Mouse (Mus musculus) c-Kit-positive CD71-positive TER-119-negative erythroid progenitor cells, embryonic 14.5 days (primary cell): ENCODE results near the gene Gm49405.
"Not testable (repeated sequence)": the region's sequence is repeated elsewhere in the genome, so short reads cannot be mapped to it uniquely, and the experiment has no call there.

ENCODE experiments used
- DNase-seq: peaks from one replicate; pipeline ENCODE4 v3.0.0-alpha.2; 2013; ENCODE audit warnings: low read depth

The Gm49405 gene

DNA sequence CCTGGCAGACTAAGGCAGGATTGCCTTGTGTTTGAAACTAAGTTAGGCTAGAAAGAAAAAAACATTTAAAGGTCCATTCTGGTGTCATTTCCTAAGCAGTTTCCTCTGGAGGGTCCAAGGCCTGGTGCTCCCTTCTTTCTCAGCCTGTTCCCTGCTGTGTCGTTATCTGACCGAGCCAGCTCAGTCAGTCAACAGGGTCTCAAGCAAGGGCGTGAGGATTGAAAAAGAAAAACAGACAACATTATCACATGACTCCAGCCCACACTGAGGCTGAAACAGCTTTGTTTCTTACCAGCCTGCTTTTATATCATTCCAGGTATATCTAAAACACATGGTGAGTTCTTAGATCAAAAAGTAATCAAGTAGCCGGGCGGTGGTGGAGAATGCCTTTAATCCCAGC, 15.2 kb downstream of the Gm49405 start:
- peak; percentile 50 for DNase-seq

DNA sequence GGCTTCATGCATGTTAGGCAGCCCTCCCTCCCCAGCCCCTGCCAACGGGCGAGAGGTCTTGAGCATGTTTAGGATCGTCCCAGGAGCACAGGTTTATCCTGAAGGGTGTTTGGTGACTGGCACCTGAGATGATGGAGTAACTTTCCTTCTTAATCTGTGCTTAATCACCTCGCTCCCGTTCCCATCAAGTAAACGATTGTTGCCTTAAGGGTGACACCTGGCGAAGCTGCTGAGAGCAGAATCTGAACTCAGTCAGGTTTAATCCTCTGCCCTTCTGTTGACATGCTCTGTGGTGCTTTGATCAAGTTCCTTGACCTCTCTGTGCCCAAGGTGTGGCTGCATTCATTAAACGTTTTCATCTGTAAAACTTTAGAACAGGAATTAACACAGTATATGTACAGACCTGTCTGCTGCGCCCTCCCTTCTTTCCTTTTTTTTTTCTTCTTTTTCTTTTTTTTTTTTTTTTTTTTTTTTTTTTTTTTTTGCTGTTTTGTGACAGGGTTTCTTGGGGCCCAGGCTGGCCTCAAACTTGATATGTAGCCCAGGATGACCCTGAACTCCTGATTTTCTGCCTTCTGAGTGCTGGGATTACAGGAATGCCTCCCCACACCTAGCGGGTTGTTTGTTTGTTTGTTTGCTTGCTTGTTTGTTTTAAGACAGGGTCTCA, 17.6 kb downstream of the Gm49405 start:
- DNase-seq, result no peak

DNA sequence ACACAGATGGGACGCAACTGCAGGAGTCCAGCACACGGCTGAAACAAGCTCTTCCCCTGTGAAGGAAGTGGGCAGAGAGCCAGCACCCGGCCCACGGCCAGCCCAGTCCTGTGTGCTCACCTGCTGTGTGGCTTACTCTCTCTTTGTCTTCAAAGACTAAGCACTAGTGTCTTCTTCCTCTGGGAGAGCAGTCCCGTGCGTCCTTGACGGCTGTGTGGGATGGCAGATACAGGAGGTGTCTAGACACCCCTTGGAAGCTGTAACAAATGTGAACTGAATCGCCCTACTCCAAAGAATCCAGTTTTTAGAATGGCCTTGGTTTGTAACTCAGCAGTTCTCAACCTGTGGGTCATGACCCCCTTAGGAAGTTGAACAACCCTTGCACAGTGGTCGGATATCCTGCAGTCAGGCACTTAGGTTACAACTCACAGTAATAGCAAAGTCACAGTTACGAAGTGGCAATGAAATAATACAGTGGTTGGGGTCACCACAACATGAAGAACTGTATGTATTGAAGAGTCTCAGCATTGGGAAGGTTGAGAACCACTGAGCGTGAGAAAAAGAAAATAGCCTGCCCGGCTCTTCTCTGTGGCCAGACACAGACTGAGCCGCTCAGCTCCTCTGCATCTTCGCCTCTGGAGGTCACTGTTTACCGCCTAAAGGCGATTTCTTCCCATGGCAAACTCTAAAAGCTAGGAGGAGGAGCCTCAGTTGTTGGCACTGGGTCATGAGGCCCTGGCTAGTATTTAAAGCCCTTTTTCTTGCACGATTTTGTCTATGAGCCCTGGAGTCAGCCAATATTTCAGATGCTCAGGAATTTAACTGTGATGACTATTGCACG, 18.5 kb downstream of the Gm49405 start:
- DNase-seq, result peak; percentile 74

DNA sequence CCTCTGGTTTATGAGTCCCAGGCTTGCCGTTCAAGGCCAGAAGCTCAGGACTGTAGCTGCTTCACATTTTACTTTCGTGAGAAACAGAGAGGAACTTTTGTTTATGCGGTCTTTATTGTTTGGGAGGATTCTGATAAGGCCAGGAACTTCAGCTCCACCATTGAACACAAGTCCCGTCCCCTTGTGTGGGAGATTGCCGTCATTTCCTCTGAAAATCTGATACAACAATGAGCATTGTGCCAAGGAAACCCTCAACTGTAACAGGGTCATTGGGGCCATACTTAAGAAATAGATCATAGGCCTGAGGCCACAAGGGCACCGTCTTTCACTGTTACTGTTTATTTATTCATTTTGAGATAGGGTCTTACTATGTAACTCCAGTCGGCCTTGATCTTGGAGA, 22.8 kb downstream of the Gm49405 start:
- no peak for DNase-seq

DNA sequence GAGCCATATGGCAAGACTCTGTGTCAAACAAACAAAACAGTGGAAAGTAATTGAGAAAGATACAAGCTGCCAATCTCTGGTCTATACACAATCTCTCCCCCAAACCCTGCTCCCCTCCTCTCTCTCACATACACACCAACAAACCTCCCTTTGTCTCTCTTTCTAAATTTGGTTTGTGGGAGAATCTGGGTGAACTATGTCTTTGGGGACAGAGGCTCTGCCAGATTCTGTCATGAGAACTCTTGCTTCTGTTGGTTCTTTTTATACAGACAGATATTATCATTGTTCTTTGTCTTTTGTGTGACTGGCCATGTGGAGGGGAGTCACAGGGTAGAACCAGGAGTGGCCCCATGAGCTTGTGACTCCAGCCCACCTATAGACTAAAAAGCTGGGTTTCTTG, 27.1 kb downstream of the Gm49405 start:
- no peak for DNase-seq

DNA sequence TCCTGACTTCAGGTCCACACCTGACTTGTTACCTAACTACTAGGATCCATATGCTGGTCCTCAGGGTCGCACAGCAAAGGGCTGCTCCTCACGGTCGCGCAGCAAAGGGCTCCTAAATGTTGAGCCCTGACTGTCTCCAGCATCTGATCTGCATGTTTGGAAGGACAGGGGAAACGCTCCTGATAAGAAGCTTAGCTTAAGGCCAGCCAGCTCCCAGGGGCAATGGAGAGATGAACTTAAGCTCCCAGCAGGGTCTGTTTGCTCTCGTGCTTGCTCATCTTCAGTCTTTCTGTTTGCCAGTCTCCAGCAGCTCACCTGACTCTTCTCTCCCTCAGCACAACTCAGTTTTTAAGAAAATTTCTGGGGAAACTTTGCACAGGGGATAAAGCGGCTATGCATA, 32.2 kb downstream of the Gm49405 start:
- DNase-seq, result no peak

DNA sequence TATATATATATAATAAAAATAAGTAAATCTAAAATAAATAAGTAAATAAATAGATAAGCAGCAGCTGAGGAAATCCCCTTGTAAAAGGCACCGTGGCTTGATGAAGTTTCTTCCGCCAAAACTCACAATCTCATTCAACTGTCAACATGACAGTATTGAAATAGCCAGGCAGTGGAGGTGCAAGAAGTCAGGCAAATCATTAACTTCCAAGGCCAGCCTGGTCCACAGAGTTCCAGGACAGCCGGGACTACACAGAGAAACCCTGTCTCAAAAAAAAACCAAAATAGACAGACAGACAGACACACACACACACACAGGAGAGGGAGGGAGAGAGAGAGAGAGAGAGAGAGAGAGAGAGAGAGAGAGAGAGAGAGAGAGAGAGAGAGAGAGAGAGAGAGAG, 32.9 kb downstream of the Gm49405 start:
- no peak for DNase-seq

DNA sequence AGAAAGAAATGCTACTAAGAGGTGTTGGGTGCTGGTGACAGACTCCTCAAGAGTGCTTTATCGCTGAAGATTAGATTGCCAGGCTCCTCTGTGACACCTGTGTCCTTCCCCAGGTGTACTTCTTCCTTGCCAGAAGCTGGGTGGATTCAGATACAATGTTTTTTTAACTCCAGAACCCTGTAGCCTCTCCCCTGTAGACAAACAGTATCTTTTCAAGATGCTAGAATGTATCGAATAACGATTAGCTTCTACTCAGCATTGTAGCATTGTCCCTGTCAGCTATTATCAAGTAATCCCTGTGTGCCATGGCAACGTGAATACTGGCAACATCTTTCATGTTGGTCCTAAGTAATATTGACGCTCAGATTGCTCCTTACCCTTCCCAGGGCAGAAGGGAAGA, 33.3 kb downstream of the Gm49405 start:
- no peak for DNase-seq

DNA sequence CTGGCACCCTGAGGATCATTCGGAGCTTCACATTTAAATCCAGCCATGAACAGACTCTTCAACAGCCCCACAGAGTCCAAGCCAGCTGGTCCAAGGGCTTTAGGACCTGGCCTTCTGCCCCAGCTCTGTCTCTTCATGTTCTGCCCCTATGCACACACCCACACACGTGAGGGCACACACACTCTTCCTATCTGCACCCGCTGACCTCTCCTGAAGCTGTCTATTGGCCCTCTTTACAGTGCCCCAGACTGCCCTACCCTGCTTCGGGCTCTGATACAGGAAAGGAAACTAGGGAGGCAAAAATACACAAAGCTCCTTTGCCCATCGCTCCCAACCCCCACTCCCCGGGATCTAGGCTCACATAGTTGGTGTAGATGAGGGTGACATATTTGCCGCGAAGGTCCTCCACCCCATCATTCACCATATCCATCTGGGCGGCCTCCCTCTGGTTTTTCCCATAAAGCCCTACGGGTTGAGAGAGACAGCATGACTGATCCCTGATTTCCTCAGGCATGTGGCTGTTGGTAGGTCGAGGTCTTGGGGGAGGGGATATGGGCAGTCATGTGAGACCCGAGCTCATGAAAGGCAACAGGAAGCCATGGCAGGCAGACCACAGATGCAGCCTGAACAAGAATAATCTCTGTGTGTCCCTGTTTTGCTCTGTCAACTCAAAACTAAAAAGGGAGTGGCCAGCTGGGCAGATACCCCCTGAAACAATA, 36.1 kb downstream of the Gm49405 start:
- no peak for DNase-seq

DNA sequence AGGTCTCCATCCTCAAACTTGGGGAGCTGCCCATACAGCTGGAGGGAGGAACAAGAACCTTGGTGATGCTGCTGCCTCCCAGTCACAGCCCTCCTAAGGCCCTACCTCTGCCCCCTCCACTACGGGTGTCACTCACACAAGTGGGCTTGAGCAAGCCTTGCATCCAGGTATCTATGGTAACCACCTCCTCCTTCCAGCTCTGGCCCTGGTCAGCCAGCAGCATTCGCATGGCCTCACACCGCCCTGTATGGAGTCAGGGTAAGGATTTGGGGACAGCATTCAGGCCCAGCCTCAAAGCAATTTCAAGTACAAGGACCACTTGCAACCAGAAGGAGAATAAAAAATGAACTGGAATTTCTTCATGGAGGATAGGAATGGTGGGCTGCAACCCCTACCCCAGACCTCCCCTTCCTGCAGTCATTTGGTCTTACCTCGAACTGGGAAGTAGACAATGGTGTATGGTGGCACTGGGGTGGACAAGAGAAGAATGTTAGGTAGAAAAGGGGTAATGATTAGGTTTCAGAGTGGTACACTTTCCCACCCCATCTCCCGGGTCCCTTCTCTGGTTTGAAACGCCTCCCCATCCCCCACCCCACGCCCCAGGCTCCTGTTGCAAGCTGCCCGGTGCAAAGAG, 36.8 kb downstream of the Gm49405 start:
- not testable (repeated sequence) for DNase-seq

DNA sequence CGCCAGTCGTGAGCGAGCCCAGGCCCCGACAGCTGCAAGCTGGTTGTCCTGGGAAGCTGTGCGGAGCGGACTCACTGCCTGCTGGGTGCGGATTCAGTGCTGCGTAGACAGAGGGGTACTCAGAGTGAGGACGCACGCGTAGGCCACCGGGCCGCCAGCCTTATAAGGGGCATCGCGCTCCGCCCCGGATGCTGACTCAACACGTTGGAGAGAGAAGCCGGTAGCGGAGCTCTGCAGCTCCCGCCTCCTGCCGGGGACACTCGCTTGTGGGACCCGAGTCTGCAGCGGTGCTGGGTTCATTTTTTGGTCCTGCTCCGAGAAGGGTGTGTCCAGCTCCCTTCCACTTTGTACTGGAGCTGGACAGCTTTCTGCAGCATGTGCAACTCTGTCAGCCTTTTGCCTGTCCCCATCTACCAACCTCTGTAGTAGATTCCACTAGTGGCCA, 37.4 kb downstream of the Gm49405 start, which contains the start of gene Gstp1:
TSS of gene Gstp1 (minus strand) at position 198 of the 445 bp plus-strand sequence.
- peak; percentile 92 for DNase-seq

DNA sequence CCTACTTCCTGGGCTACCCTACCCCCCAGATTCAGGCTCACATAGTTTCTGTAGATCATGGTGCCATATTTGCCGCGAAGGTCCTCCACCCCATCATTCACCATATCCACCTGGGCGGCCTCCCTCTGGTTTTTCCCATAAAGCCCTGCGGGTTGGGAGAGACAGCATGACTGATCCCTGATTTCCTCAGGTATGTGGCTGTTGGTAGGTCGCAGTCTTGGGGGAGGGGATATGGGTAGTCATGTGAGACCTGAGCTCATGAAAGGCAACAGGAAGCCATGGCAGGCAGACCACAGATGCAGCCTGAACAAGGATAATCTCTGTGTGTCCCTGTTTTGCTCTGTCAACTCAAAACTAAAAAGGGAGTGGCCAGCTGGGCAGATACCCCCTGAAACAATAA, 40.5 kb downstream of the Gm49405 start:
- DNase-seq, result not testable (repeated sequence)

DNA sequence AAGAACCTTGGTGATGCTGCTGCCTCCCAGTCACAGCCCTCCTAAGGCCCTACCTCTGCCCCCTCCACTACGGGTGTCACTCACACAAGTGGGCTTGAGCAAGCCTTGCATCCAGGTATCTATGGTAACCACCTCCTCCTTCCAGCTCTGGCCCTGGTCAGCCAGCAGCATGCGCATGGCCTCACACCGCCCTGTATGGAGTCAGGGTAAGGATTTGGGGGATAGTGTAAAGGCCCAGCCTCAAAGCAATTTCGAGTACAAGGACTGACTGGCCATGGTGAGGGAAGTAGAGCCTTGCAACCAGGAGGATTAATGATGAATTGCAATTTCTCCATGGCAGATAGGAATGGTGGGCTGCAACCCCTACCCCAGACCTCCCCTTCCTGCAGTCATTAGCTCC, 41.1 kb downstream of the Gm49405 start:
- not testable (repeated sequence) for DNase-seq

DNA sequence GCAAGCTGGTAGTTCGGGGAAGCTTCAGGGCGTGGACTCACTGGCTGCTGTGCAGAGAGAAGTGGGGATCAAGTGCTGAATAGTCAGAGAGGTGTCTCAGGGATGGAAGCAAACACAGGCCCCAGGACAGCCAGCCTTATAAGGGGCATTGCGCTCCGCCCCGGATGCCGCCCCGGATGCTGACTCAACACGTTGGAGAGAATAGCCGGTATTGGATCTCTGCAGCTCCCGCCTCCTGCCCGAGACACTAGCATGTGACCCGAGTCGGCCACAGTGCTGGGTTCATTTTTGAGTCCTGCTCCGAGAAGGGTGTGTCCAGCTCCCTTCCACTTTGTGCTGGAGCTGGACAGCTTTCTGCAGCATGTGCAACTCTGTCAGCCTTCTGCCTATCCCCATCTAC, 41.7 kb downstream of the Gm49405 start:
- DNase-seq, result no peak

DNA sequence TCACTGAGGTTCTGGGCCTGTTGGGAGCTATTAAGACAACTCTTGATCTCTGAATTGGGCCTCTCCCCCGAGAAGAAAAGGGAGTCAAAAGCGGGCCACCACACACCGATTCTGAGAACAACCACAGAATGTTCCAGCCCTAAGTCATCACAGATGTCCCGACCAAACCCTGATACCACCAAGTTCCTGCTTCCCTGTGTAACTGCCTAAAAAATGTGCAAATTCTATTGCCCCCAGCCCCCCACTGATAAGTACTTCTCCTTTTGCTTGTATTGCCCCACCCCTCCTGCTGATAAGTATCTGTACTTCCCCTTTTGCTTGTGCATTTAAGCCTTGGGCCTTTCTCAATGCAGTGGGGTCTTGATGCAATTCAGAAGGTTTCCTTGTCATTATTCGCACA, 43.7 kb downstream of the Gm49405 start:
- not testable (repeated sequence) for DNase-seq

DNA sequence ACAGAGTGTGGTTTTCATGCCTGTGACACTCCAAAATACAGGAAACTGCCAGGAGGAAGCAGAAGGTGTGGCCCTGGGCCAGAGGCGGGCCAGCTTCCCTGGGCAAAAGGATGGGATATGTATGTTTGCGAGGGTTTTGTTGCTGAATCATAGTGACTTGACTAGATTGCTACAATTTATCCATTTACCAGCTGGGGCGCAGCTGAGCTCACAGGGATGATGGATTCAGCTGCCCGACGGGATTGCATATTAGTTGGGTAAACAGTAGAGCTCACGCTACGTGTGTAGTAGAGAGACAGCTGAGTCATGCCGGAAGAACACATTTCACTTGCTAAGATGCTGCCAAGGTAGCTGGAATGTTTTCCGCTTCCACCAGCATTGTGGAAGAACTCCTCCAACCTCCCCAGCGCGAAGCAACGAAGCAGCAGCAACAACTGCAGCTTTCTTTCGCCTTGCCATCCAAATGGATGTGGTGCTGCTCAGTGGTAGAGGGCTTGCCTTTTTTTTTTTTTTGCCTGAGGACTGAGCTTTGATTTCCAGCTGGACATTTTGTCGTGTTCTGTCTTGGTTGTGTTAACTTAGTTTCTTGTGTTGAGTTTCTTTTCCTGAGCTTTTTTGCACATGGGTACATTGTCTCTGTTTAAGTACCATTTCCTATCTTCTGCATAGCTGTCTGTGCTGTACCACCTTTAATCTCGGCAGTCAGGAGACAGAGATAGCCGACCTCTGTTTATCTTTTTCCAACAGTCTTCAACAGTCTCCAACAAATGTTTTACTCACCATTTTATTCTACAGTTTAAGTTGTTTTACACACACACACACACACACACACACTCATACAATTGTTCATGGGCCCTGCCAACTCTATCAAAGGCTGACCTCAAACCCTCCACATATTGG, 45.8 kb downstream of the Gm49405 start, which contains the start of gene Gstp2:
TSS of gene Gstp2 (minus strand) at position 58 of the 900 bp plus-strand sequence.
- no peak for DNase-seq

DNA sequence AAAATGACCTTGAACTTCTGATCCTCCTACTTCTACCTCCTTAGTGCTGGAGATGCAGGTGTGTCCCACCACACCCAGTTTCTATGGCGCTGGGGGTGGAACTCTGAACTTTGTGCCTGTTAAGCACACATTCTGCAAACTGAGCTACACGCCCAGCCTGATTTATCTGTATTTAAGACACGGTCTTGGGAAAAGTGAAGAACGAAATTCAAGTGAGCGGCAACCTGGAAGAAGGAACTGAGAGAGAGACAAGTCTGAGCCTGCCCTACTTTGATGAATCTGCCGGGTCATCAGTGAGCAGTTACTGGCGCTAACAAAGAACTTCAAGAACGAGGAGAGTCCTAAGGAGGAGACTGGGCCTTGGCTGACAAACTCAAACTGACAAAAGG, 46.4 kb downstream of the Gm49405 start:
- peak; percentile 63 for DNase-seq

DNA sequence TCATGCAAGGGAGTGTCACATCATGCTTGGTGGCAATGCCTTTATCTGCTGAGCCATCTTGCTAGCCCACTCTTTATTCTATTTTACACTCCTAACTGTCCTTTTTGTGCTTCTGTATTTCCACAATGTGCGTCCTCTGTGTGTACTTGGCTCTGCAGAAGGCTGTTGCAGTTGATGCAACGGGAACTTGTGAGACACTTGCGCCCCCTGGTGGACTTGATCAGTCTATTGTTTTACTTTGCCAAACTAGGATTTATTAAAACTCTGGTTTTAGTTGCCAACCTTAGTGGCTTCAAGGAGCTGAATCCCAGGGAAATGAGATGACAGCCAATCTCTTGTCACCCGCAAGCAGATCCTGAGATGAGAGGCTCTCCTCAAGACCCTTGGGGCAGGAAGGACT, 47.4 kb downstream of the Gm49405 start:
- DNase-seq, result peak; percentile 80

DNA sequence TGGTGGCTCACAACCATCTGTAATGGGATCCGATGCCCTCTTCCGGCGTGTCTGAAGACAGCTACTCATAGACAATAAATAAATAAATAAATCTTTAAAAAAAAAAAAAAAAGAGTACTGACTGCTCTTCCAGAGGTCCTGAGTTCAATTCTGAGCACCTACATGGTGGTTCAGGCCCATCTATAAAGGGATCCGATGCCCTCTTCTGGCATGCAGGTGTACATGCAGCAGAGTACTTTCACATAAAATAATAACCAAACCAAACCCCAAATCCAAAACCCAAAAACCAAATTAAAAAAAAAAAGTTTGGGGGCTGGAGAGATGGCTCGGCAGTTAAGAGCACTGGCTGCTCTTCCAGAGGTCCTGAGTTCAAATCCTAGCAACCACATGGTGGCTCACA, 48.6 kb downstream of the Gm49405 start:
- not testable (repeated sequence) for DNase-seq

DNA sequence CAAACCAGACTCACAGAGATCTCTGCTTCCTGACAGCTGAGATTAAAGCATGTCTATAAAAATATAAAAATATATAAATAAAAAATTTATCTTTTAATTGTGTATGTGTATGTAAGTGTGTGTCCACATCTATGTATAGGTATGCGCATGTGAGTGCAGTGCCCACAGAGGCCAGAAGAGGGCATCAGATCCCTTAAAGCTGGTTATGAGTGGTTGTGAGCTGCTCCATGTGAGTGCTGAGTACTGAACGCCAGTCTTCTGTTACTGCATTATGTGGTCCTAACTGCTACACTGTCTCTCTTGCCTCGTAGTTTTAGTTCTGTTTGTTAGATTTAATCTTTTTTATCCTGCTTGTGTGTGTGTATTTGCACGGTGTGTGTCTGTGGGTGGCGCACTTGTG, 50.6 kb downstream of the Gm49405 start:
- DNase-seq, result no peak
